Mouse (Mus musculus) testis, postnatal 14 days (tissue): Measurements from ENCODE around the gene Cplx3.

ENCODE experiments used
- DNase-seq: peaks from one replicate; pipeline ENCODE4 v3.0.0; 2021; ENCODE audit warnings: low spot score

Cplx3 gene

DNA sequence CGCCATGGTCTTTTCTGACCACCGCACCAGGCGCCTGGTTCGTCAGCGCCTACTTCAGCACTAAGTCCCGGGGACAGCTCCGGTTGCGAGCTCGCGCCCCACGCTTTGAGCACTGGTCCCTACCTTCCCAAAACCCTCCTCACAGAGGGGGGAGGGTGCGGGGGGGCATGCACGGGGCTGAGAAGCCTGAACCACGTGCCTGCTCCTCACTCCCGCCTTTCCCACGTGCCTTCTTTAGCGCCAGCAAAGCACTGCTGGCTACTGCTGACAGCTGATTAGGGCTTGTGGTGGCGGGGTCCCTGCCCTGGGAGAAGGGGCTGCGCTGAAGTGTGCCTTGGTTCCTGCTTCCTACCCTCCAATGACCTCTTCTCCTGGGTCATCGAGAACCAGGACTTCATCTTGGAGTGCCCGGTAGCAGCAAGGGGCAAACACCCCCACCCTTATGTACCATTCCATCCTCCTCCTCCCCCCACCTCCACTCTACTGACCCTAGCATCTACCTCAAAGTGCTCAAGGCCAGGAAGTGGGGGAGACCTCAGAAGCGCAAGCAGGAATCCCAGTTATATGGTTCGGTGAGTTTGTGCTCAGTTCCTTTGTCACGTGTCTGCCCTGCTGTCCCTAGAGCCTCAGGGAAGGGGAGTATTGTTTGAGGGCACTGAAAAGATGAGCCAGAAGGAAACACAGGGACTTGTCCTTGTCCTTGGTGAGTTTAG lies at the start of gene Cplx3:
Gene Cplx3, minus strand, starts transcription at position 143 of the 713 bp plus-strand sequence.
- DNase-seq, result no peak

DNA sequence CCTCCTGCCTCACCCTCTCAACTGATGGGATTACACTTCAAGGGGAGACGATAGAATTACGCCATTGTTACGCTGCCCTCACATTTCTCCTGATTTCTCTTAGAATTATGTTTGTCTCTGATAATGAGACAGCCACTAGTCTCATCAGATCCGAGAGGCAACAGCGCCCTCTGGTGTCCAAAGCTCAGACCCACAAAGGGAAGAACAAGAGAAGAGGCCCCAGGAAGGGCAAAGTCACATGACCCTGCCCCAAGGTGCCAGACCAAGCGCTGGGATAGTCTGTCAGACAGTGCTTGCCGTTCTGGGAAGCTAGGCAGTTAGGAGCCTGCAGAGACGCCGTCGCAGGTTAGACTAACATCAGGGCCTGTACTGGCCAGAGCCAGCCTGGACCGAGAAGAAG lies 49.7 kb upstream of the Cplx3 start:
- peak; percentile 87 for DNase-seq

DNA sequence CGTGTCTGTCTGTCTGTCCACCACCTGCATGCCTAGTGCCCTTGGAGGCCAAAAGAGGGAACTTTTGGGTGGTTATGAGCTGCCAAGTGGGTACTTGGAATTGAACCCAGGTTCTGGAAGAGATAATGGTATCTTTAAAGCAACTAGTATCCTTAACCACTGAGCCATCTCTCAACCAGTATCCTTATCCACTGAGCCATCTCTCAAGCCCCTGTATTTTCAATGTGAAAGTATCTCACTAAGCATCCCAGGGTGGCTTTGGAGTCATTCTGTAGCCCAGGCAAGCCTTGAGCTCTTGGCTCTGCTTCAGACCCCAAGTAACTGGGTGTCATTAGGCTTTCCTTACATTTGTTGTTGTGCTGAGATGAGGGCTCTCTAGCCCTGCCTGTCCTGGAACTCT lies 48.9 kb upstream of the Cplx3 start:
- no peak for DNase-seq

DNA sequence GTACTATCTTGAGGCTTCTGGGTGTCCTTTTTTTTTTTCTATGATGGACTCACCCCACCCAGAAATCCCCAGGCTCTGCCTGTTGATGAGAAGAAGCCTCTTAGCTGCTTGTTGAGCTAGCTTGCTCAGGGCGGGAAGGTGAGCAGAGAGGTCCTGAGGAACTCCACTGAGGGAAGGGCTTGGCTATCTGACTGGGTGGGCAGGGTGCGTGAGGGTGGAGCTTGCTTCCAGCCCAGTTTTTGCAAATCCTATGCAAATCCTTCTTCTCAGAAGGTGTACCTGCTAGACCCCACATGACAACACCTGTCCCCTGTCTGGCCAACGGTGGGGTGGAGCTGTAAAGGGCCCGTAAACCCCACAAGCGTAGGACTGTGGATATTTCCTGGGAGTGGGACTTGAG lies 47.2 kb upstream of the Cplx3 start, which contains the start of gene Csk:
Gene Csk, minus strand, starts transcription at position 349 of the 400 bp plus-strand sequence.
- DNase-seq, result no peak

DNA sequence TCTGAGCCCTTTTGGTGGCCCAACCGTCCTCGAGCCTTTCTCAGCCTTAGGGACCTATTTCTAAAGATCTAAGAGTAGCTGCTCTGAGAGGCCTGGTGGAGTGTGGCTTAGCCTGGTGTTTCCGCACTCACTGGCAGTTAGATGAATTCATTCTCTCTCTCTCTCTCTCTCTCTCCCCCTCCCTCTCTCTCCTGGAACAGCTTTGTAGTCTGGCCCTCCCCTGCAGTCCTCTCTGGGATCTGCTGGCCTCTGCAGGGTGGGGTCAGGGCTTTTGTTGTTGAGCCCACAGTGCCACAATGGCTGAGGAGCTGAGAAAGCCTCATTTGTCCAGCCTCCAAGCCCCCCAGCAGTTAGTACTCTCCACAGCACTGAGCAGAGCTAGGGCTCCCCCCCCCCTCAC lies 46.8 kb upstream of the Cplx3 start:
- no peak for DNase-seq

DNA sequence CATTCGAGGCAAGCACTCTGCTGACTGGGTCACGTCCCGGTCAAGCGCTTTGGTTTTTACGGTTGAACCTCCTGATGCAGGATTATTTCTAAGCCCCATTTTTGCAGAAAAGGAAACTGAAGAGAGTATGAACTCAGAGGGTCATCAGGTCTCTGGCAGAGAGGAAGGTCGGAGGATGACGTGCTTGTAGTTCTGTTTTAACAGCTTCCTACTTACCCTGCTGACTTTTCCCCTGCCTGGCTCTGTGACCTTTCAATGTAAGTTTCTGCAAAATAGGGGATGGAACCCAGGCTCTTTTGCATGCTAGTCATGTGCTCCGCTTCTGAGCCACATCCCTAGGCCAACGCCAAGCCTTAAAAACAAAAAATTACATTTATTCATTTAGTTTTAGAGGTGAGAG lies 46.3 kb upstream of the Cplx3 start:
- DNase-seq, result no peak

DNA sequence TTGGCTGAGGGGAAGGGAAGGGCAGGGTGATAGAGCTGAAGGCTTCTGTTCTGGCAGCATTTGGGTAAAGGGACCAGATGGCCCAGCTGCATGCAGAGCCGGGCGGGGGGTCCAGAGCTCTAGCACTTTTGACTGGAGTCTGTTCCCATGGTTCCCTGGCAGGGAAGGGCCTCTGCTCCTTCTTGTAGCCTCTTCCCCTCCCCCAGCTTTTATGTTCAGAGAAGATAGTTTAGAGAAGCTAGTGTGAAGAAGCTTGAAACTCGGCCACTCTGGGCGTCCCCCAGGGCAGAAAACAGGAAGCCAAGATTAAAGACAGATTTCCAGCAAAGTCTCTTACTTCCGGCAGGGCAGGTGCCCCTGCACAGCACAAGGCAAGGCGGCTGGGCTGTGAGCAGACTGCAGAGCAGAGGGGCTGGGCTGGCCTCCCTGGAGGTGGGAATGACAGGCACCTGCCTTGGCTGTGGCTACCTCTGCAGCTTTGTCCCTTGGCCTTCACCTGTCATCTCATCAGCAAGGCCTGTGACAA lies 44.8 kb upstream of the Cplx3 start:
- DNase-seq, result no peak

DNA sequence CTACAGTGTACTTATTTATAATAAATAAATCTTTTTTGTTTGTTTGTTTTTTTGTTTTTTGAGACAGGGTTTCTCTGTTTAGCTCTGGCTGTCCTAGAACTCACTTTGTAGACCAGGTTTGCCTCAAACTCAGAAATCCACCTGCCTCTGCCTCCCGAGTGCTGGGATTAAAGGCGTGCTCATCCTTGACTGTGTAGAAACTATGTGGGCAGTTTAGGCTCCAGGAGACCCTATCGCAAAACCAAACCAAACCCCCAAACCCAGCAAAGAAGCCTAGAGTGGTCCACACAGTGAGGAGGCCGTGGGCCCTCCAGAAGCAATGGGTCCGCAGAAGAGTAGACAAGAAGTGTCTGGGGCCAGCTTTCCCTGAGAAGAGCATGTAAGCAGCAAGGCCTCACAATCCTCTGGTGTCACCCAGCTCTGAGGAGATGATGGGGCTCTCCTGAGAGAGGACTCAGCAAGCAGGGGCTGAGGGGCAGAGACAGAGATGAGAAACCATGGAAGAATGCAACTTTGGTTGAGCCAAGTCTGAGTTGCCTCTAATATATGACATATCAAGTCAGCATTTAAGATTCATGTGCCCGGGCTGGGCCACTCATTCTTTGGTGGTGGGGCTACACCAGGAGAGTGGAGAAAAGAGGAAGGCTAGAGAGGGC lies 44.2 kb upstream of the Cplx3 start:
- no peak for DNase-seq

DNA sequence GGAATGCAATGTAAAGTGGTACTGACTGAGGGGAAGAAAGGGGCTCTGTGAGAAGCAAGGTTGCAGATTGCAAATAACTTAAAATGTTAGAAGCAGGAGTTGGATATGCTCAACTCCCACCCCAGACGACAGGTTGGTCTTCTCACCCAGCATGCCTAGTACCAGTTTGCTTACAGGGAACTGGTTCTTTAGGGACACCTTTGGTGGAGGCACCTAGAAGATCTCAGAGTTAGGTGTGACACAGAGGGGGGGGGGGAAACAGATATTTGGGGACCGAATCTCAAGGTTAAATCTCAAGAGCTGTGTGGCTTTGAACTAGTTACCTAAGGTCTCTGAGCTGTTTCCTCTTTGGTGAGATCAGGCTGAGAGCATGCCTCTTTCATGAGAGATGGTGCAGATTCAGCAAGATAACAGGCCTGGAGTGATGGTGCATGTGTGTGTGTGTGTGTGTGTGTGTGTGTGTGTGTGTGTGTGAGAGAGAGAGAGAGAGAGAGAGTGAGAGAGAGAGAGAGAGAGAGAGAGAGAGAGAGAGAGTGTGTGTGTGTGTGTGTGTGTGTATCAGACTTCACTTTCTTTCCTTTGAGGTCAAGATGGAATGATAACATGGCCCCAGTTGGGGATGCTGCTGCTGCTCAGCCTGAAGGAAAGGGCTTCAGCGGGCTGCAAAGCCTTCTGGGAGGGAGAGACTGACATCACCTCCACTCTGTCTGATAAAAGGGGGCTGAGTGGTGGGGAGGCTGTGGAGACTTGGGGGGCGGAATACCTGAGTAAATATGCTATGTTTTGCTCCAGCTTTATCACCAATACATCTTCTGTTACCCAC lies 41.4 kb upstream of the Cplx3 start:
- no peak for DNase-seq

DNA sequence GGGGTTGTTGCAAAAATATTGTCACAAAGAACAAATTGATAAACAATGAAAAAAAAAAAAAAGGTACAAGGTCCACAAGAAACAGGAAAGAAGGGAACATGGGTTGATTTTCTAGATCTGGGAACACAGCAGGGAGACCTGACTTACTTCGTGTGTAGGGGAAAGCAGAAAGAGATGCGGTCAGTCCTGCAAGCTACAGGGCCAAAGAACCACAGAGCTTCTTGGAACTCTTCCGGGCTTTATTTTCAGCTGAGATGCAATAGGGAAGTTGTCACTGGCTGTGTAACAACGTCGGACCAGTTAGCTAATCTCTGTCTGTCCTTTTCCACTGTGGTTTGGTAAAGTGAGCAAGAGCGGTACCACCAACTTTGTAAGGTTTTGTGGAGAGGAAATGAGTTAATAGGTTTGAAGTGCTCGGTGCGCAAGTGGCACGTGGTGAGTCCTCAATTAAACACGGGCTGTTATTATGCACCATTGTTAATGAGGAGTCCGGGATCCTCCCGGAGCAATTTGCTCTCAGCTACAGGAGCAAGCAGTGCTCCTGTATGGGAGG lies 40.5 kb upstream of the Cplx3 start:
- no peak for DNase-seq

DNA sequence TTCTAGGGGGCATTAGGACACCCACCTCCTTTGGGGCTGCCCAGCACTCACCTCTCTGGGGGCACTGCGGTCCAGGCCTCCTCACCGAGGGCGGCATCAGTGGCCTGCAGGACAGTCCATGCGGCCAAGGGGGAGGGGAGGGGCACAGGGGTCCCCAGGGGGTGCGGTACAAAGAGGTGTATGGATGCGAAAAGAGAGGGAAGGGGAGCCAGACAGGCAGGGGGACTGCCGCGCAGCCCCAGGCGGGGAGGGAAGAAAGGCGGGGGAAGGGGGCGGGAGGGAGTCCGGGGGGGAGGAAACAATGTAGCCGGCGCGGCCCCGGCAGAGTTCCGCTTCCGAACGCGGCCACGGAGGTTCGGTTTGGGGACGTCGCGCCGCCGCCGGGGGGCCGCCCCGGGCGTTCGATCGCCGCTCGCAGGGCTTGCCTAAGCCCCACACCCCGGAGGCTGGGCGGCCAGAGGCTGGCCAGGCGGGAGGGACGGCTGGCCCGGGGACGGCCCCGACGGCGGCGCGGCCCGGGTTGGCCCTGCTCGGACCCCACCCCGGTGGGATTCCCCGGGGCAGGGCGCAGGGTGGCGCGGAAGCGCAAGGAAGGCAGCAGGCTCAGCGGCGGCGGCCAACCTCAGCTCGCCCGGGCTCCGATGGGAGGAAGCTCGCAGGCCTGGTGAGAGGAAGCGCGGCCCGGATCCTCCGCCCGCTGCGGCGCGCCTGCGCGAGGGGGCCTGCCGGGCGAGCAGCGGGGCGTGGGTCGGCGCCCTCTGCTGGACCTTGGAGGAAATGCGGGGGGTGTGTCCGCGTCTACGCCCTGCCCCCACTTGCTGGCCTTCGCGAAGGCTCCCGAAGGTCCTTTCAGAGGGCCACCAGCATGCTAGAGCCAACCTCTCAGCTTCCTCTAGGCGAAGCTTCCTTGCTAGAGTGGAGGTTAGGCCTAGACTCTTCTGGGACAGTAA lies 39.1 kb upstream of the Cplx3 start:
- peak; percentile 90 for DNase-seq

DNA sequence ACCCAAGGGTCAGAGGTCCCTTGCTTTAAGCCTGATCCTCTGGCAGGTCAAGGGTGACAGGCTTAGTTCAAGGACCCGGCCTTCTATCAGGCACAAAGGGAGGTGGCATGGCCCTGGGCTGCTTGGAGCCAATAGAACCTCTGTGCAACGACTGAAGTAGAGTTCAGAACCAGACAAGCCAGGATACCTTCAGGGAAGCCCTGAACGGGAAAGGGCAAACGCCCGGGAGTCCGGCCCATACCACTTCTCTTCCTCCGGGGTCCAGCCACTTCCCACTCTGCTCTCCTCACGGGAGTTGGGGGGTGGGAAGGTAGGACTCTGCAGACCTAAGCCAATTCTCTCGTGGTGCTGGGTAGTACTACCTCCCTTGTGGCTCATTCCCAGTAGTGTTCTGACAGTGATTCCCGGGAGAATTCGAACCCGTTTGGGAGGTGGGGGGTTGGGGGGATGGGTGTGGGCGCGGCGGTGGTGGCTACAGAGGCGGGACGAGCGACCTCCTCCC lies 38.4 kb upstream of the Cplx3 start:
- no peak for DNase-seq

DNA sequence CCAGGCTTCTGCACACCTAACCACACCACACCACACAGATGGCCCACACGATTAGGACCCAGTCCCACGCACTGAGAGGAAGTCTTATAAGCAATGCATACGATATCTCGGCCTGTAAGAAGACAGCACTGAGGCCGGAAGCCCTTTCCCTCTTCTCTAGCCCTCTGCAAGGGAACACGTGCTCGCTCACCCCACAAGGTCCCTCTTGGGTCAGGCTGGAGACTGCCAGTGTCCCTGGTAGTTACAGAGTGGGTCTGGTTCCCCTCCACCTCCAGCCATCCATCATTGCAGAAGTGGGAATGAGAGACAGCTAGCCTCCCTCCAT lies 37.7 kb upstream of the Cplx3 start:
- no peak for DNase-seq

DNA sequence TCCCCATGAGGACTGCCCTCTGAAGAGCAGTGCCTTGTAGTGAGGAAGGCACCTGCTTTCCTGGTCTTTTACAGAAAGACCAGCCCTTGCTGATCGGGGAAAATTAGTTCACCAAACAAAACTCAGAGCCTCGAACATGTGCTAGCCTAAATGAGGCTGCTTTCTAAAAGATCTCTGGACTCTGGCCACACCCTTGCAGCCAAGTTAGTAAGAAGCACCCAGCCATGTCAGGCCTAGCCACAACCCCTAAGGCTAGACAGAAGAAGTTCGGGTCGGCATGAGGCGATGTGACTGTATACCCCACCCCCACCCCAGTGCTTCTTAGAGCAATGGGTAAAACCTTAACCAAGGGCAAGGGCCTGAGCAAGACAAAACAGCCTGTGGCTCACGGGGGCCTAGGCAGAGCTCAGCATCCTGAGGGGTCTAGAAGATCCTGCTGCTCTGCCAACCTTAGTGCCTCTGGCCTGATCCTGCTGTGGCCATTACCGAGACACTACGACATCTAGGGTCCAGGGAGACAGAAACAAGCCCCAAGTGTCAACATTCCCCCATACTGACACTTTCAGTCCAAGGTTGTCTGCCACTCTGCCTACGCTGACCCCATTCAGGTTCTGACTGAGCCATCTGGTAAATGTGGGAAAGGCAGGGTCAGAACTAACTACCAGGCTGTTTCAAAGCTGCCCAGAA lies 37.2 kb upstream of the Cplx3 start:
- no peak for DNase-seq

DNA sequence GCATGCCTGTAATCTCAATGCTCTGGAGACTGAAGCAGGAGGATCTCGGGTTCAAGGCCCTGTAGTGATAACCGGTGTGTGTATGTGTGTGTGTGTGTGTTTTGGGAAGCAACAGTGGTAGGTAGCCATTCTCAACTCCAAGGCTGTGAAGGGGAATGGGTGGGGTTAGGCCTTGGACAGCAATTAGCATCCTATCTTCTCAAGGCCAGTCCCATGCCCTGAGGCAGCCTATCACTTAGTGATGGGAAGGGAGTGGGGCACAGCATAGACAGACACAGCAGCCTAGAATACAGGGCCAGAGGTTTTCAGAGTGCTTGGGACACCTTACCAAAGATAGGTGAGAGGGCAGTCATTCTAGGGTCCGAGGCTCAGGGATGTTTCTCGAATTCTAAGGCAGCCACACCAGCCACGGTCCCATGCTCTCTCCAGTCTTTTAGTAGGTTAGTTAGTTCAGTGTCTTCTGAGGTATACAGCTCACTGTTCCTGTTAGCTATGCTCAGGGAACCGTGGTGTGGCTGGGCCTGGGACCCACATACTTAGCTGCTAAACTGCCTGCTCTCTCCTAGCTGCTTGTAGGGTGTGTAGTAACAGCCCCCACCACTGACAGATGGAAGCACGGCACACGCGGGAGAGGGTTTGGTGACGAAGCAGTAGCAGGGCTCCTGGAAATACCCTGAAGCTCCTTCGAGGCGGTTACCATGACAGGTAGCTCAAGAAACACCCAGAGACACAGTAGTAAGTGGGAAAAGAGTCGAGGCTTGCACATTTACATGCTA lies 35.9 kb upstream of the Cplx3 start:
- DNase-seq, result no peak

DNA sequence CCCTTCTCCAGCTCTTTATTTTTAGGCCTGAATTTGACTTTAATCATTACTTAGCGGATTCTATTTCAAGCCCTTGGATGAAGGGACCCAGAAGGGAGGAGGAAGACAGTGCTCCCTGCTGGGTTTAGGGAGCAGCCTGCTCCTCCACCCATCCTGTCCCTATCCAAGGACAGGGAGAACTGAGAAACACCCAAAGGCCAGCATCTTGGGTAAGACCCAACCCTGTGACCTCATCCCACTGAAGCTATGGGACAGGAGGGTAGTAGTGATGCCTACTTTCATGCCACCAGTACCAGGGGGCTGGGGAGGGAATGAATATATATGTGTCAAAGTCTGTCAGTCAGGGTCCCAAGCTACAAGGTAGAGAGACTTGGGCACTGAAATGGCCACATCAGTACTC lies 34.9 kb upstream of the Cplx3 start:
- no peak for DNase-seq

DNA sequence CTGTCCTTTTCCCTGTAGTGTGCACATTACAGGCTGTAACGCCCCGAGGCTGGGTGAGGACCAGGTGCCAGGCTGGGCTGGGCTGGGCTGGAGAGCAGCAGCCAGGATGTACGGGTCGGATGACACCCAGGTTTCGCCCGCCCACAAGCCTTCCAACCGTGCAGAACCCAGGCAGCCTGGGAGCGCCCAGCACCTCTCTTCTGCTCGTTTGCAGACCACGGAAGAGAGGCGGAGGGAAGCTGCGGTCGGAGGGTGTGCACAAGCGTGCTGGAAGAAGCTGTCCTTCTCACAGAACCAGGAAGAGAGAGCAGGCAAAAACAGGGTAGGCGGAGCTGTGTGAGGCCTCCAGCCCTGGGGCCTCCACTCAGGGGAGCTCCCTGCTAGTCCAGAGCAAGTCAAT lies 34.3 kb upstream of the Cplx3 start:
- peak; percentile 55 for DNase-seq

DNA sequence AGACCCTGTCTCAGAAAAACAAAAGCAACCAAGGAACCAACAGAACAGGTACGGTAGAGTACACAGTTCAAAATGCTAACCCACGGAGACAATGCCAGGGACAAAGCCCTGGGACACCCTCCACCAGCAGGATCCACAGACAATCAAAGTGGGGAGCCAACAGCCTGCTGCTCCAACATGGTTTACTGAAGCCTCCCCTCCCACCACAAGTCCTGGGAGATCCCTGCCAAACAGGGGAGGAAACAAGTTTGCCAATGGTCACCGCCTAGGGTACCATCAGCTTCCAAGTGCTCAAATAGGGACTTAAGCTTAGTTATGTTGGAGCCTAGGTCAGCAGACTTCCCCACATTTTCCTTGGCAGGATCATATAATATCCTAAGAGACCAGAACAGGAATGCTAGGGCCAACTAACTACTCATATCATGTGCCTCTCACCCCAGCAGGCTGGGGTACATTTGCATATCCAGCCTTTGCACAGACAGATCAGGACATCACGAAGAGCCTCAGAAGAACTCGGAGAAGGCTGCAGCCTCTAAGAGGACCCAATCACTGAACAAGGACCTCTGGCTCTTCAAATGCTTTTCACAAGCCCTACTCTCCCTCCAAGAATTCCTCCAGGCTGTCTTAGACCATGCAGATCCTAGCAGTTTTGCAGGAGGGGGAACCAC lies 33.7 kb upstream of the Cplx3 start:
- no peak for DNase-seq
